Mouse (Mus musculus): Measurements from ENCODE around the gene Kcnq1.
A peak's percentile ranks its signal among the peaks of the same experiment; 100 is the strongest.

DNA sequence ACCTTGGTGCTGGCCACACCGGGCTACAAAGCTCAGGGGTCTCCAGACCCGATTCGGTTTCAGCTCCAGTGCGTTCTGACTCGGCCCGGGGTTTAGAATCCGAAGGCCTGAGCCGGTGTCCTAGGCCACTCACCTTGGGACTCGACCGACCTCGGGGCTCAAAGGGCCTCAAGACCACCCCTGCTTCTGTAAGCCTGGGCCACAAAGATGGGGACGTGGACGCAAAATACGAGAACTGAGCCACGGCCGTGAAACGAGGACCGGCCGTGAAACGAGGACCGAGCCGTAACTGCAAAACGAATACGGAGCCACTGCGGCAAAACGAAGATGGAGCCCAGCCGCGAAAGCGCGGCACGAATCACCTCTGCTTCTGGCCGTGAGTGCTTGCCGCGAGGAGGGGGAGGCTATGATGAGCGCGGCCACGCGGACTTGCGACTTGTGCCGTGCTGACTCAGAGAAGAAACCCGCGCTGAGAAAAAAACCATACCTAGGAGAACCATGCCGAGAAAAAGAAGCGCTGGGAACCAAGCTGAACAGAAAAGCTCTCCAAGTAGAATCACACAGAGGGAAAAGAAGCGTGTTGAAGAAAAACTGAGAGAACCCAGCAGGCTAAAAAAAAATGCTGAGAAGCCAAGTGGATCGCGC is 189.3 kb downstream of the Kcnq1 start:
- TF ChIP-seq CTCF (IDR thresholded peaks at IDR 0.05; ENCODE audit: control insufficient read depth, insufficient read depth, insufficient read length): no peak
- TF ChIP-seq MAX (IDR thresholded peaks at IDR 0.05): peak; percentile 59
- no peak for TF ChIP-seq USF1 (IDR thresholded peaks at IDR 0.05; ENCODE audit: low read depth)

All from C2C12 (cell line).